Mouse (Mus musculus) embryo, embryonic 11 days (tissue): ENCODE measurements around the gene Tekt4.
A peak's percentile ranks its signal among the peaks of the same experiment; 100 is the strongest.

ENCODE experiments used
- DNase-seq: peaks from one replicate; pipeline ENCODE4 v3.0.0-alpha.2; 2015

The Tekt4 gene

GRCm38 (mm10) chr17:25482092-25482491 lies 27.7 kb downstream of the Tekt4 start:
- no peak for DNase-seq

- peak; percentile 76 for DNase-seq
Observed at GRCm38 (mm10) chr17:25497013-25497412, 42.6 kb downstream of the Tekt4 start, which contains the start of gene Sstr5. Gene Sstr5 (minus strand): TSS chr17:25497288.

- no peak for DNase-seq
Observed at GRCm38 (mm10) chr17:25502599-25502998, 48.2 kb downstream of the Tekt4 start.

- peak; percentile 77 for DNase-seq
Observed at GRCm38 (mm10) chr17:25507799-25508198, 53.4 kb downstream of the Tekt4 start.

GRCm38 (mm10) chr17:25508860-25509577 lies 54.6 kb downstream of the Tekt4 start:
- peak; percentile 70 for DNase-seq

GRCm38 (mm10) chr17:25510074-25510830 lies 55.8 kb downstream of the Tekt4 start:
- no peak for DNase-seq

GRCm38 (mm10) chr17:25511876-25512275 lies 57.5 kb downstream of the Tekt4 start:
- DNase-seq = no peak

GRCm38 (mm10) chr17:25514055-25514454 lies 59.6 kb downstream of the Tekt4 start:
- no peak for DNase-seq

GRCm38 (mm10) chr17:25516315-25516714 lies 61.9 kb downstream of the Tekt4 start:
- peak; percentile 22 for DNase-seq

GRCm38 (mm10) chr17:25518144-25518543 lies 63.7 kb downstream of the Tekt4 start:
- no peak for DNase-seq

GRCm38 (mm10) chr17:25519511-25519910 lies 65.1 kb downstream of the Tekt4 start:
- DNase-seq = no peak

- no peak for DNase-seq
Observed at GRCm38 (mm10) chr17:25520492-25520891, 66.1 kb downstream of the Tekt4 start.

GRCm38 (mm10) chr17:25522080-25522479 lies 67.7 kb downstream of the Tekt4 start:
- no peak for DNase-seq
